In the genomic region with DNA sequence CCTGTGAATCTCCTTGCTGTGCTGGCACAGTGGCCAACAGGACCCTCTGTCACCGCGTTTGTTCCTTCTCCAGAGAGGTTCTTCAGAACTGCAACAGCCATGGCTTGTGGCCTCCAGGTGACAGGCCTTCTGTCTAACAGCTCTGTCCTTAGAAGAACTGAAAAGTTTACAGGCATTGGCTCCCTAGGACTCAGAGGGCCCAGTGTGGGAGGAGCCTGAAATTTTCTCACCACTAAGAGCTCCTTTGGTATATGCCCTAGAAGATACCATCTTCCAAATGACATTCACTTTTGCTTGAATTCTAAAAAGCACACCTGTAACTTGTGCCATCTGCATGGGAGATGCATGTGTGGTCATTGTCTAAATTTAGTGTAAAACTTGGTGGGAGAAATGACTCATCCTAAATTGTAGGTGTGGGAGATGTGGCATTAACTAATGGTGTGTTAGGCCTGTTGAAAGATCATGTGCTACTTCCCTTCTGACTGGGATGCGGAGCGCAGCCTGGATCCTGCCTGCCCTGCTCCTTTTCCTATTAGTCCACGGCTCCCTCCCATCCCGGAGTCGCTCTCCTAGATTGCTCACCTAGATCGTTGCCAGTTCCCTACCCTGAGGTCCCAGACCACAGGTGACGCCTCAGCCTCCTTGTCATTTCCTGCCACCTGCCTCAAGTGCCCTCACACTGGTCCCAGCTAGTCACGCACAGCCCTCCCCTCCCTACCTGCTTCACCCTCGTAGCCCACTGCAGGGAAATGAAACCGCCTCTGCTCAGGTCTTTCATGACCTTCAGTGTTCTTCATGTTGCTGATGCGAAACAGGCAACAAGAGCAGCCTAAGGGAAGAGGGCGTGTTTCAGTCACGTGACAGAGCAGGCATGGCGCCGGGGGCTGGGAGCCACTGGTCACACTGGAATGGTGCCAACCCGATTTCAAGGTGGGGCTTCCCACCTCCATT, we compare ENCODE assay signal across 8 mouse cellular contexts. TPM values are rescaled to one million over a fixed set of nuclear protein-coding genes. Genes with fewer than 3 reads are reported as not detected.
DNase-seq lines count a peak whose midpoint lies in the region; ATAC-seq and TF ChIP-seq lines count a peak whose summit lies in the region.

No protein-coding gene starts in this region.

- 0 out of 2 replicates have a peak, but pooled peaks have one; percentile 22 for ATAC-seq in liver, embryonic 12.5 days
- no peak for ATAC-seq in intestine, embryonic 14.5 days (replicated peaks; ENCODE audit: low FRiP score, low TSS enrichment, low read depth)
- peak; percentile 33 for ATAC-seq in stomach, postnatal 0 days (ENCODE audit: low FRiP score, low TSS enrichment)

- H3K4me1 ChIP-seq in liver, embryonic 12.5 days: peaks cover 65% of the 10 kb centered on the region
- peaks cover 84% of the 10 kb centered on the region for H3K4me1 ChIP-seq in forebrain, embryonic 10.5 days
- peaks cover 76% of the 10 kb centered on the region for H3K4me1 ChIP-seq in intestine, embryonic 14.5 days (replicated peaks; ENCODE audit: control insufficient read depth, insufficient read depth, low read length)
- peaks cover 35% of the 10 kb centered on the region for H3K4me1 ChIP-seq in stomach, postnatal 0 days (replicated peaks; ENCODE audit: control insufficient read depth, insufficient read depth)

- WGBS in liver, embryonic 12.5 days (ENCODE audit: insufficient replicate concordance): 75% methylated on average over 18 of the region's 18 CpGs
- WGBS in forebrain, embryonic 10.5 days: 83% methylated on average over 18 of the region's 18 CpGs
- WGBS in intestine, embryonic 14.5 days: 77% methylated on average over 18 of the region's 18 CpGs
- WGBS in stomach, postnatal 0 days: 56% methylated on average over 18 of the region's 18 CpGs

- no peak overlapping the region for H3K27ac ChIP-seq in liver, embryonic 12.5 days
- peak overlapping the region; percentile 92 for H3K27ac ChIP-seq in forebrain, embryonic 10.5 days
- peak overlapping the region; percentile 11; the same call in 1 of the 2 replicates for H3K27ac ChIP-seq in intestine, embryonic 14.5 days (ENCODE audit: low read depth)
- H3K27ac ChIP-seq in stomach, postnatal 0 days (replicated peaks): peak overlapping the region; percentile 65

- H3K27me3 ChIP-seq in liver, embryonic 12.5 days (replicated peaks): no peaks in the 10 kb centered on the region
- no peaks in the 10 kb centered on the region for H3K27me3 ChIP-seq in forebrain, embryonic 10.5 days (ENCODE audit: poor library complexity, severe bottlenecking)
- H3K27me3 ChIP-seq in intestine, embryonic 14.5 days (replicated peaks; ENCODE audit: control insufficient read depth, insufficient read depth, low read length): no peaks in the 10 kb centered on the region
- no peaks in the 10 kb centered on the region for H3K27me3 ChIP-seq in stomach, postnatal 0 days (ENCODE audit: control insufficient read depth, insufficient read depth, low read length)

- DNase-seq in liver: no peak
- no peak for DNase-seq in forebrain, embryonic 10.5 days (ENCODE audit: extremely low spot score, low spot score)
- no peak for DNase-seq in intestine, embryonic 14.5 days (ENCODE audit: low spot score)
- peak; percentile 66 for DNase-seq in lung, postnatal 36 days
- DNase-seq in stomach, postnatal 0 days (ENCODE audit: low spot score): peak; percentile 58
- no peak for DNase-seq in c-Kit-positive CD71-positive TER-119-positive erythroid progenitor cells, embryonic 14.5 days (ENCODE audit: low spot score)
- no peak for DNase-seq in left cerebral cortex, postnatal 36 days (ENCODE audit: low spot score in 2 of 2)

- TF ChIP-seq EP300 in stomach, postnatal 0 days (optimal IDR thresholded peaks at IDR 0.05): no peak

- intact Hi-C loops in left cerebral cortex, postnatal 36 days (cut with DNase I): no loop called here

- H3K4me3 ChIP-seq in liver, embryonic 12.5 days: no peak overlapping the region
- peak overlapping the region; percentile 27; the same call in 1 of the 2 replicates for H3K4me3 ChIP-seq in forebrain, embryonic 10.5 days
- H3K4me3 ChIP-seq in intestine, embryonic 14.5 days (ENCODE audit: low read depth, low read length): no peak overlapping the region
- H3K4me3 ChIP-seq in stomach, postnatal 0 days (ENCODE audit: low read depth, low read length): no peak overlapping the region

- H3K9ac ChIP-seq in liver, embryonic 12.5 days: no peak overlapping the region
- no peak overlapping the region for H3K9ac ChIP-seq in intestine, embryonic 14.5 days (ENCODE audit: low read length)
- no peak overlapping the region for H3K9ac ChIP-seq in stomach, postnatal 0 days (ENCODE audit: low read length)

- TF ChIP-seq CTCF in stomach, postnatal 0 days (IDR thresholded peaks at IDR 0.05; ENCODE audit: low read depth): no peak

- H3K4me2 ChIP-seq in liver, embryonic 12.5 days: no peak overlapping the region
- H3K4me2 ChIP-seq in intestine, embryonic 14.5 days (ENCODE audit: low read length): no peak overlapping the region; the same call in 1 of the 2 replicates
- peak overlapping the region; percentile 6; the same call in 1 of the 2 replicates for H3K4me2 ChIP-seq in stomach, postnatal 0 days (replicated peaks; ENCODE audit: low read depth)

- peaks cover 55% of the 10 kb centered on the region for H3K36me3 ChIP-seq in liver, embryonic 12.5 days
- peaks cover 74% of the 10 kb centered on the region for H3K36me3 ChIP-seq in forebrain, embryonic 10.5 days (replicated peaks)
- H3K36me3 ChIP-seq in intestine, embryonic 14.5 days (ENCODE audit: control insufficient read depth, insufficient read depth, low read length): peaks cover 18% of the 10 kb centered on the region
- no peaks in the 10 kb centered on the region for H3K36me3 ChIP-seq in stomach, postnatal 0 days (ENCODE audit: control insufficient read depth, insufficient read depth, low read length)

- no peaks in the 10 kb centered on the region for H3K9me3 ChIP-seq in liver, embryonic 12.5 days (replicated peaks)
- no peaks in the 10 kb centered on the region for H3K9me3 ChIP-seq in forebrain, embryonic 10.5 days
- H3K9me3 ChIP-seq in intestine, embryonic 14.5 days (ENCODE audit: control insufficient read depth, low read length): no peaks in the 10 kb centered on the region
- H3K9me3 ChIP-seq in stomach, postnatal 0 days (ENCODE audit: control insufficient read depth, low read length): no peaks in the 10 kb centered on the region

RNA-seq across cellular contexts. Expression of a gene that starts 20.2 kb away (rescaled TPM):
- 0.04 and 0.06 TPM in 2 replicates for polyA plus RNA-seq in liver, embryonic 12.5 days (2016; fragmentation: Nextera tagmentation; extraction: Ambion mirVana)
- polyA plus RNA-seq in forebrain, embryonic 10.5 days (2016; fragmentation: Nextera tagmentation; extraction: Ambion mirVana): 0.07 and 0.17 TPM in 2 replicates
- polyA plus RNA-seq in intestine, embryonic 14.5 days (2014; fragmentation: Nextera tagmentation; extraction: Ambion mirVana): 0.16 and 0.35 TPM in 2 replicates
- 0.02 TPM in 1 of 2 replicates, not detected in the other for polyA plus RNA-seq in stomach, postnatal 0 days (2015; fragmentation: Nextera tagmentation; extraction: Ambion mirVana)
- under 1 TPM; 0.10 to 0.41 TPM for total RNA-seq in left cerebral cortex, postnatal 36 days (2021)

Comparison
In these comparisons a context has a peak if more than half of its experiments do, and no peak if none do; other contexts are left out.
1. DNase-seq: peak in lung, postnatal 36 days (single experiment) and stomach, postnatal 0 days (single experiment); none in liver (single experiment), forebrain, embryonic 10.5 days (single experiment), intestine, embryonic 14.5 days (single experiment), c-Kit-positive CD71-positive TER-119-positive erythroid progenitor cells, embryonic 14.5 days (single experiment) and left cerebral cortex, postnatal 36 days (0 of 2).